9 mouse cellular contexts compared by ENCODE assay signal in genomic region chr2:93415281-93415680, GRCm38 (mm10). TPM values are rescaled to one million over a fixed set of nuclear protein-coding genes. Genes with fewer than 3 reads are reported as not detected.
DNase-seq lines count a peak whose midpoint lies in the region; ATAC-seq and TF ChIP-seq lines count a peak whose summit lies in the region.
"Had no signal": no experiment of that assay in that cellular context is flagged by ENCODE, and none has a peak within 500 bp of the region (broad histone marks: within the 10 kb centered on the region; RNA-seq: fewer than 3 reads in every experiment).

No protein-coding gene starts in this region.

- TF ChIP-seq POLR2A in bone marrow macrophage, adult 2 months (IDR thresholded peaks at IDR 0.05; ENCODE audit: borderline replicate concordance, low read depth, low read length) = no peak

- no peak overlapping the region for H3K4me2 ChIP-seq in limb, embryonic 11.5 days (ENCODE audit: low read depth, severe bottlenecking)
- no peak overlapping the region for H3K4me2 ChIP-seq in neural tube, embryonic 11.5 days (ENCODE audit: low read depth)

- peaks cover 0 to 9% of the 10 kb centered on the region in 2 experiments; a peak in 1 of 4 replicates for H3K4me1 ChIP-seq in ES-E14 (ENCODE audit: control insufficient read depth in 2 of 2, insufficient read depth in 2 of 2, low read length in 2 of 2, poor library complexity in 1 of 2)
- H3K4me1 ChIP-seq in bone marrow macrophage, adult 2 months (ENCODE audit: control insufficient read depth, insufficient read depth, low read length) = peaks cover 11% of the 10 kb centered on the region; the same call in 1 of the 2 replicates
- H3K4me1 ChIP-seq in limb, embryonic 11.5 days (ENCODE audit: control insufficient read depth, insufficient read depth, low read length) = peaks cover 2% of the 10 kb centered on the region
- H3K4me1 ChIP-seq in neural tube, embryonic 11.5 days (ENCODE audit: control insufficient read depth, insufficient read depth, low read length) = peaks cover 5% of the 10 kb centered on the region

- H3K27ac ChIP-seq in ES-E14 (ENCODE audit: insufficient read depth, low read depth, low read length, poor library complexity, severe bottlenecking) = no peak overlapping the region
- H3K27ac ChIP-seq in bone marrow macrophage, adult 2 months (ENCODE audit: insufficient read depth, low read depth, low read length) = no peak overlapping the region
- no peak overlapping the region for H3K27ac ChIP-seq in limb, embryonic 11.5 days (replicated peaks; ENCODE audit: low read depth, low read length)
- H3K27ac ChIP-seq in neural tube, embryonic 11.5 days (ENCODE audit: low read depth, low read length) = no peak overlapping the region
- H3K27ac ChIP-seq: macrophage had no signal

- in situ Hi-C loops in ES-E14 (cut with MboI; ENCODE audit: low sequenced_read_pairs in 2 of 2, unreplicated experiment in 2 of 2) = no loop called here

- H3K36me3 ChIP-seq in ES-E14 (ENCODE audit: control insufficient read depth, insufficient read depth, low read length, poor library complexity, severe bottlenecking) = no peaks in the 10 kb centered on the region
- H3K36me3 ChIP-seq in limb, embryonic 11.5 days (ENCODE audit: control insufficient read depth, insufficient read depth, low read length) = no peaks in the 10 kb centered on the region
- no peaks in the 10 kb centered on the region for H3K36me3 ChIP-seq in neural tube, embryonic 11.5 days (ENCODE audit: control insufficient read depth, insufficient read depth, low read length)

- H3K4me3 ChIP-seq in ES-E14 (ENCODE audit: insufficient read depth in 1 of 2, low read depth in 1 of 2, low read length in 2 of 2, poor library complexity in 1 of 2, severe bottlenecking in 1 of 2) = no peak overlapping the region
- no peak overlapping the region for H3K4me3 ChIP-seq in bone marrow macrophage, adult 2 months (ENCODE audit: insufficient read depth, low read length)
- H3K4me3 ChIP-seq in limb, embryonic 11.5 days (ENCODE audit: low read depth, low read length) = no peak overlapping the region
- no peak overlapping the region for H3K4me3 ChIP-seq in neural tube, embryonic 11.5 days (ENCODE audit: low read depth, low read length)

- no peaks in the 10 kb centered on the region for H3K27me3 ChIP-seq in limb, embryonic 11.5 days (ENCODE audit: control insufficient read depth, insufficient read depth, low read length)
- no peaks in the 10 kb centered on the region for H3K27me3 ChIP-seq in neural tube, embryonic 11.5 days (ENCODE audit: control insufficient read depth, insufficient read depth, low read length)

- TF ChIP-seq CTCF in bone marrow macrophage, adult 2 months (IDR thresholded peaks at IDR 0.05; ENCODE audit: low read depth, low read length) = peak; percentile 80

- no peak overlapping the region for H3K9ac ChIP-seq in ES-E14 (ENCODE audit: insufficient read depth, low read depth, low read length, poor library complexity, severe bottlenecking)
- H3K9ac ChIP-seq in limb, embryonic 11.5 days (ENCODE audit: low read length) = no peak overlapping the region
- no peak overlapping the region for H3K9ac ChIP-seq in neural tube, embryonic 11.5 days (ENCODE audit: low read length)

- DNase-seq in kidney, adult 18-20 months = peak; percentile 64
- no peak for DNase-seq in kidney, adult 11 months
- peak; percentile 28 for DNase-seq in ES-E14 (ENCODE audit: low read depth, low spot score)
- DNase-seq in limb, embryonic 11.5 days (ENCODE audit: low spot score) = peak; percentile 75
- DNase-seq in neural tube, embryonic 11.5 days (ENCODE audit: low spot score) = peak; percentile 70
- no peak for DNase-seq in frontal cortex, postnatal 14 days (ENCODE audit: low spot score in 2 of 2)
- no peak for DNase-seq in urinary bladder, postnatal 10 days (ENCODE audit: low spot score)

- ATAC-seq in limb, embryonic 11.5 days (ENCODE audit: insufficient number of reproducible peaks, low FRiP score, low TSS enrichment, low read depth) = no peak
- ATAC-seq in neural tube, embryonic 11.5 days (ENCODE audit: insufficient read depth, low FRiP score, low TSS enrichment) = no peak

- WGBS in limb, embryonic 11.5 days = 41% methylated on average over 5 of the region's 5 CpGs
- 45% methylated on average over 5 of the region's 5 CpGs for WGBS in neural tube, embryonic 11.5 days

- no peaks in the 10 kb centered on the region for H3K9me3 ChIP-seq in ES-E14 (ENCODE audit: control insufficient read depth, insufficient read depth, low read depth, low read length)
- H3K9me3 ChIP-seq in limb, embryonic 11.5 days (ENCODE audit: control insufficient read depth, low read length) = no peaks in the 10 kb centered on the region
- H3K9me3 ChIP-seq in neural tube, embryonic 11.5 days (ENCODE audit: control insufficient read depth, low read length) = no peaks in the 10 kb centered on the region

TF ChIP-seq in ES-E14, 5 proteins besides CTCF, POLR2A, EP300 and RAD21:
- TF ChIP-seq CHD2 (IDR thresholded peaks at IDR 0.05; ENCODE audit: low read depth, low read length) = no peak
- TF ChIP-seq HCFC1 (IDR thresholded peaks at IDR 0.05; ENCODE audit: borderline replicate concordance, insufficient read depth, low read length) = no peak
- no peak for TF ChIP-seq MAFK (IDR thresholded peaks at IDR 0.05; ENCODE audit: insufficient read depth, low read depth, low read length)
- TF ChIP-seq ZC3H11A (IDR thresholded peaks at IDR 0.05; ENCODE audit: borderline replicate concordance, low read depth, low read length) = no peak
- no peak for TF ChIP-seq ZNF384 (IDR thresholded peaks at IDR 0.05; ENCODE audit: low read depth, low read length)

RNA-seq across cellular contexts. Expression of gene Cd82, which starts 47.7 kb away (rescaled TPM):
- 1.8 and 3.2 TPM in 2 replicates for total RNA-seq in ES-E14 (2012; rRNA removed)
- polyA plus RNA-seq in bone marrow macrophage, adult 2 months (2012; ENCODE audit: insufficient read depth, insufficient read length, missing spikeins) = 74.1 and 79.5 TPM in 2 replicates
- 5.4 and 6.0 TPM in 2 replicates for polyA plus RNA-seq in limb, embryonic 11.5 days (2014; fragmentation: Nextera tagmentation; extraction: Ambion mirVana)
- 5.4 and 7.3 TPM in 2 replicates for polyA plus RNA-seq in neural tube, embryonic 11.5 days (2014; fragmentation: Nextera tagmentation; extraction: Ambion mirVana)

Comparison
In these comparisons a context has a peak if more than half of its experiments do, and no peak if none do; other contexts are left out.
1. DNase-seq: peak in kidney, adult 18-20 months (single experiment), ES-E14 (single experiment), limb, embryonic 11.5 days (single experiment) and neural tube, embryonic 11.5 days (single experiment); none in kidney, adult 11 months (single experiment), frontal cortex, postnatal 14 days (0 of 2) and urinary bladder, postnatal 10 days (single experiment).